Mouse (Mus musculus): ENCODE measurements around the gene Sat2. TPM values are rescaled to one million over a fixed set of nuclear protein-coding genes. Genes with fewer than 3 reads are reported as not detected.

Gene Sat2
- total and polyA plus RNA-seq, 3 experiments = not detected

GRCm38 (mm10) chr11:69589207-69589834, 32.5 kb upstream of the Sat2 start:
- H3K27ac ChIP-seq (ENCODE audit: insufficient read depth, low read depth) = no peak overlapping the region
- TF ChIP-seq USF1 (IDR thresholded peaks at IDR 0.05; ENCODE audit: low read depth, low read length) (no peak), CHD2 (IDR thresholded peaks at IDR 0.05; ENCODE audit: low read length) (no peak), POLR2A (IDR thresholded peaks at IDR 0.05; ENCODE audit: low read depth, low read length) (no peak; the same call in 1 of the 2 replicates), JUN (IDR thresholded peaks at IDR 0.05; ENCODE audit: insufficient read depth, low read depth, low read length) (no peak), HCFC1 (IDR thresholded peaks at IDR 0.05; ENCODE audit: low read depth, low read length) (no peak), ZKSCAN1 (IDR thresholded peaks at IDR 0.05; ENCODE audit: borderline replicate concordance, low read depth, low read length) (no peak), BHLHE40 (IDR thresholded peaks at IDR 0.05; ENCODE audit: low read depth, low read length) (no peak), ELF1 (IDR thresholded peaks at IDR 0.05; ENCODE audit: low read depth, low read length) (no peak), JUND (conservative IDR thresholded peaks at IDR 0.05; ENCODE audit: low read depth, low read length) (no peak), KAT2A (IDR thresholded peaks at IDR 0.05; ENCODE audit: insufficient replicate concordance, low read length) (no peak)
- H3K9me3 ChIP-seq (replicated peaks; ENCODE audit: low read length) = no peaks in the 10 kb centered on the region
- DNase-seq (ENCODE audit: extremely low read depth) = no peak
- H3K36me3 ChIP-seq (replicated peaks in 1 of 2; ENCODE audit: control insufficient read depth in 1 of 2, insufficient read depth in 1 of 2, low read length in 1 of 2) = peaks cover 68 to 87% of the 10 kb centered on the region in 2 experiments
- no peak overlapping the region for H3K9ac ChIP-seq (ENCODE audit: insufficient read depth, low read depth)
- H3K79me2 ChIP-seq (replicated peaks; ENCODE audit: control insufficient read depth, extremely low read depth, insufficient read depth, poor library complexity, severe bottlenecking) = peaks cover 28% of the 10 kb centered on the region
- peaks cover 9 to 25% of the 10 kb centered on the region in 2 experiments for H3K4me1 ChIP-seq (ENCODE audit: control insufficient read depth in 1 of 2, insufficient read depth in 2 of 2)
- dilution Hi-C loops (cut with MboI; ENCODE audit: extremely low pct_ligation_motif_present, extremely low pct_unique_long_range_greater_than_20kb, low sequenced_read_pairs) = no loop called here
- H3K4me2 ChIP-seq (ENCODE audit: insufficient read depth, low read depth, poor library complexity, severe bottlenecking) = no peak overlapping the region
- no peak overlapping the region for H3K4me3 ChIP-seq (replicated peaks in 1 of 3; ENCODE audit: low read depth in 2 of 3, low read length in 2 of 3, poor library complexity in 1 of 3)
- no peaks in the 10 kb centered on the region for H3K27me3 ChIP-seq (replicated peaks)
- in situ Hi-C loops (cut with MboI; ENCODE audit: low pct_ligation_motif_present, low pct_unique_long_range_greater_than_20kb, low sequenced_read_pairs) = no loop called here

GRCm38 (mm10) chr11:69590622-69591021, 31.2 kb upstream of the Sat2 start:
- no peak for DNase-seq (ENCODE audit: extremely low read depth)
- Histone ChIP-seq H3K27ac (ENCODE audit: insufficient read depth, low read depth) (no peak overlapping the region), H3K27me3 (replicated peaks) (no peaks in the 10 kb centered on the region), H3K79me2 (replicated peaks; ENCODE audit: control insufficient read depth, extremely low read depth, insufficient read depth, poor library complexity, severe bottlenecking) (peaks cover 15% of the 10 kb centered on the region), H3K9me3 (replicated peaks; ENCODE audit: low read length) (no peaks in the 10 kb centered on the region), H3K4me3 (replicated peaks in 1 of 3; ENCODE audit: low read depth in 2 of 3, low read length in 2 of 3, poor library complexity in 1 of 3) (no peak overlapping the region), H3K36me3 (replicated peaks in 1 of 2; ENCODE audit: control insufficient read depth in 1 of 2, insufficient read depth in 1 of 2, low read length in 1 of 2) (peaks cover 67 to 88% of the 10 kb centered on the region in 2 experiments), H3K4me1 (ENCODE audit: control insufficient read depth in 1 of 2, insufficient read depth in 2 of 2) (peaks cover 5 to 12% of the 10 kb centered on the region in 2 experiments), H3K4me2 (ENCODE audit: insufficient read depth, low read depth, poor library complexity, severe bottlenecking) (no peak overlapping the region), H3K9ac (ENCODE audit: insufficient read depth, low read depth) (no peak overlapping the region)
- TF ChIP-seq POLR2AphosphoS2 (IDR thresholded peaks at IDR 0.05; ENCODE audit: low read depth, low read length) = no peak
- dilution Hi-C loops (cut with MboI; ENCODE audit: extremely low pct_ligation_motif_present, extremely low pct_unique_long_range_greater_than_20kb, low sequenced_read_pairs) = no loop called here
- in situ Hi-C loops (cut with MboI; ENCODE audit: low pct_ligation_motif_present, low pct_unique_long_range_greater_than_20kb, low sequenced_read_pairs) = no loop called here

- DNase-seq (ENCODE audit: extremely low read depth) = no peak
- dilution Hi-C loops (cut with MboI; ENCODE audit: extremely low pct_ligation_motif_present, extremely low pct_unique_long_range_greater_than_20kb, low sequenced_read_pairs) = no loop called here
- H3K27me3 ChIP-seq (replicated peaks) = no peaks in the 10 kb centered on the region
- peaks cover 64 to 81% of the 10 kb centered on the region in 2 experiments for H3K36me3 ChIP-seq (replicated peaks in 1 of 2; ENCODE audit: control insufficient read depth in 1 of 2, insufficient read depth in 1 of 2, low read length in 1 of 2)
- in situ Hi-C loops (cut with MboI; ENCODE audit: low pct_ligation_motif_present, low pct_unique_long_range_greater_than_20kb, low sequenced_read_pairs) = no loop called here
- H3K9ac ChIP-seq (ENCODE audit: insufficient read depth, low read depth) = no peak overlapping the region
- TF ChIP-seq TBP (conservative IDR thresholded peaks at IDR 0.05; ENCODE audit: low read depth, low read length) (no peak), JUN (IDR thresholded peaks at IDR 0.05; ENCODE audit: insufficient read depth, low read depth, low read length) (no peak), MEF2A (IDR thresholded peaks at IDR 0.05; ENCODE audit: borderline replicate concordance, low read depth, low read length) (no peak), MAZ (IDR thresholded peaks at IDR 0.05; ENCODE audit: low read depth, low read length) (no peak), CHD1 (IDR thresholded peaks at IDR 0.05; ENCODE audit: low read depth, low read length) (no peak)
- H3K4me1 ChIP-seq (ENCODE audit: control insufficient read depth in 1 of 2, insufficient read depth in 2 of 2) = peaks cover 0 to 4% of the 10 kb centered on the region in 2 experiments; a peak in 2 of 4 replicates
- H3K9me3 ChIP-seq (replicated peaks; ENCODE audit: low read length) = no peaks in the 10 kb centered on the region
- peaks cover 7% of the 10 kb centered on the region for H3K79me2 ChIP-seq (replicated peaks; ENCODE audit: control insufficient read depth, extremely low read depth, insufficient read depth, poor library complexity, severe bottlenecking)
- H3K4me3 ChIP-seq (replicated peaks in 1 of 3; ENCODE audit: low read depth in 2 of 3, low read length in 2 of 3, poor library complexity in 1 of 3) = no peak overlapping the region
- H3K27ac ChIP-seq (ENCODE audit: insufficient read depth, low read depth) = no peak overlapping the region
- H3K4me2 ChIP-seq (ENCODE audit: insufficient read depth, low read depth, poor library complexity, severe bottlenecking) = no peak overlapping the region
Measured at GRCm38 (mm10) chr11:69591424-69591823, 30.4 kb upstream of the Sat2 start.

Measured in CH12.LX (cell line).